Mouse (Mus musculus): Measurements from ENCODE around the gene Aspn. TPM values are rescaled to one million over a fixed set of nuclear protein-coding genes. Genes with fewer than 3 reads are reported as not detected.

The Aspn gene
- not detected for polyA plus RNA-seq (2017; shearing (Covaris generic))

GRCm38 (mm10) chr13:49544279-49544678, at the start of gene Aspn:
TSS of gene Aspn (plus strand) at chr13:49544443.

GRCm38 (mm10) chr13:49504510-49504909, 39.7 kb upstream of the Aspn start, which contains the start of gene Ecm2:
TSS of gene Ecm2 (plus strand) at chr13:49504810.

GRCm38 (mm10) chr13:49581541-49582530, 37.6 kb downstream of the Aspn start, which contains the start of gene Omd:
TSS of gene Omd (plus strand) at chr13:49582462.

GRCm38 (mm10) chr13:49607714-49608113, 63.5 kb downstream of the Aspn start, which contains the start of gene Ogn:
TSS of gene Ogn (plus strand) at chr13:49608046.

Other genes starting within 250 kb of the Aspn start
- gene Fgd3, start 224.1 kb upstream of the Aspn start, polyA plus RNA-seq (2017; shearing (Covaris generic)) = 23.4 TPM
- 14.7 TPM for gene Bicd2, start 202.9 kb upstream of the Aspn start, polyA plus RNA-seq (2017; shearing (Covaris generic))
- 16.0 TPM for gene Ippk, start 123.2 kb upstream of the Aspn start, polyA plus RNA-seq (2017; shearing (Covaris generic))
- gene Tes3-ps, start 51.1 kb upstream of the Aspn start, polyA plus RNA-seq (2017; shearing (Covaris generic)) = 4.7 TPM
- gene Ecm2, start 39.6 kb upstream of the Aspn start, polyA plus RNA-seq (2017; shearing (Covaris generic)) = not detected
- gene Omd, start 38.0 kb downstream of the Aspn start, polyA plus RNA-seq (2017; shearing (Covaris generic)) = 0.18 TPM
- 0.33 TPM for gene Ogn, start 63.6 kb downstream of the Aspn start, polyA plus RNA-seq (2017; shearing (Covaris generic))
- gene Cenpp, start 108.3 kb downstream of the Aspn start, polyA plus RNA-seq (2017; shearing (Covaris generic)) = 2.9 TPM
- 50.7 TPM for gene Nol8, start 108.6 kb downstream of the Aspn start, polyA plus RNA-seq (2017; shearing (Covaris generic))
- gene Iars, start 137.7 kb downstream of the Aspn start, polyA plus RNA-seq (2017; shearing (Covaris generic)) = 64.3 TPM

Measured in inflammation-experienced regulatory T-cells, adult 16 weeks (primary cell).